Mouse (Mus musculus): ENCODE measurements around the gene Atp2a3. TPM values are rescaled to one million over a fixed set of nuclear protein-coding genes. Genes with fewer than 3 reads are reported as not detected.
A peak's percentile ranks its signal among the peaks of the same experiment; 100 is the strongest.

The Atp2a3 gene
- polyA plus RNA-seq, 1 experiment from 2014 or later = 16.7 TPM

- WGBS = 43% methylated on average over 6 of the region's 6 CpGs
- Histone ChIP-seq H3K4me3 (ENCODE audit: low read depth, low read length) (no peak overlapping the region), H3K27ac (ENCODE audit: low read depth, low read length) (peak overlapping the region; percentile 50; the same call in 1 of the 2 replicates), H3K4me2 (replicated peaks; ENCODE audit: low read depth) (no peak overlapping the region; the same call in 1 of the 2 replicates), H3K27me3 (replicated peaks; ENCODE audit: control insufficient read depth, insufficient read depth, low read length) (no peaks in the 10 kb centered on the region), H3K4me1 (replicated peaks; ENCODE audit: control insufficient read depth, insufficient read depth, low read length) (peaks cover 9% of the 10 kb centered on the region; the same call in 1 of the 2 replicates), H3K9me3 (ENCODE audit: control insufficient read depth) (no peaks in the 10 kb centered on the region), H3K9ac (ENCODE audit: low read depth, low read length) (no peak overlapping the region), H3K36me3 (ENCODE audit: control insufficient read depth, insufficient read depth) (no peaks in the 10 kb centered on the region)
- TF ChIP-seq CTCF (IDR thresholded peaks at IDR 0.05; ENCODE audit: low read depth) = no peak
- no peak for ATAC-seq
These were observed 14.3 kb upstream of the Atp2a3 start for GRCm38 (mm10) chr11:72946560-72947119.

- Histone ChIP-seq H3K4me3 (ENCODE audit: low read depth, low read length) (no peak overlapping the region), H3K9me3 (ENCODE audit: control insufficient read depth) (no peaks in the 10 kb centered on the region), H3K36me3 (ENCODE audit: control insufficient read depth, insufficient read depth) (no peaks in the 10 kb centered on the region), H3K27me3 (replicated peaks; ENCODE audit: control insufficient read depth, insufficient read depth, low read length) (no peaks in the 10 kb centered on the region), H3K9ac (ENCODE audit: low read depth, low read length) (no peak overlapping the region), H3K27ac (ENCODE audit: low read depth, low read length) (no peak overlapping the region), H3K4me2 (replicated peaks; ENCODE audit: low read depth) (no peak overlapping the region), H3K4me1 (replicated peaks; ENCODE audit: control insufficient read depth, insufficient read depth, low read length) (peaks cover 9% of the 10 kb centered on the region; the same call in 1 of the 2 replicates)
- WGBS = 80% methylated on average over 11 of the region's 11 CpGs
- TF ChIP-seq CTCF (IDR thresholded peaks at IDR 0.05; ENCODE audit: low read depth) = no peak
- ATAC-seq = no peak
These were observed 13.1 kb upstream of the Atp2a3 start for GRCm38 (mm10) chr11:72947840-72948239.

GRCm38 (mm10) chr11:72948254-72948653, 12.7 kb upstream of the Atp2a3 start:
- no peak overlapping the region for H3K4me2 ChIP-seq (replicated peaks; ENCODE audit: low read depth)
- peaks cover 12% of the 10 kb centered on the region; the same call in 1 of the 2 replicates for H3K4me1 ChIP-seq (replicated peaks; ENCODE audit: control insufficient read depth, insufficient read depth, low read length)
- H3K36me3 ChIP-seq (ENCODE audit: control insufficient read depth, insufficient read depth) = no peaks in the 10 kb centered on the region
- H3K27me3 ChIP-seq (replicated peaks; ENCODE audit: control insufficient read depth, insufficient read depth, low read length) = no peaks in the 10 kb centered on the region
- no peak overlapping the region for H3K9ac ChIP-seq (ENCODE audit: low read depth, low read length)
- 56% methylated on average over 7 of the region's 7 CpGs for WGBS
- H3K27ac ChIP-seq (ENCODE audit: low read depth, low read length) = no peak overlapping the region
- ATAC-seq = no peak
- no peak for TF ChIP-seq CTCF (IDR thresholded peaks at IDR 0.05; ENCODE audit: low read depth)
- no peak overlapping the region for H3K4me3 ChIP-seq (ENCODE audit: low read depth, low read length)
- H3K9me3 ChIP-seq (ENCODE audit: control insufficient read depth) = no peaks in the 10 kb centered on the region

GRCm38 (mm10) chr11:72951137-72952000, 9.6 kb upstream of the Atp2a3 start:
- Histone ChIP-seq H3K4me1 (replicated peaks; ENCODE audit: control insufficient read depth, insufficient read depth, low read length) (peaks cover 7% of the 10 kb centered on the region; the same call in 1 of the 2 replicates), H3K27ac (ENCODE audit: low read depth, low read length) (0 out of 2 replicates have a peak overlapping the region, but pooled peaks have one; percentile 21), H3K9me3 (ENCODE audit: control insufficient read depth) (no peaks in the 10 kb centered on the region), H3K9ac (ENCODE audit: low read depth, low read length) (no peak overlapping the region), H3K4me3 (ENCODE audit: low read depth, low read length) (no peak overlapping the region), H3K4me2 (replicated peaks; ENCODE audit: low read depth) (no peak overlapping the region), H3K36me3 (ENCODE audit: control insufficient read depth, insufficient read depth) (no peaks in the 10 kb centered on the region), H3K27me3 (replicated peaks; ENCODE audit: control insufficient read depth, insufficient read depth, low read length) (no peaks in the 10 kb centered on the region)
- TF ChIP-seq CTCF (IDR thresholded peaks at IDR 0.05; ENCODE audit: low read depth) = no peak
- peak; percentile 37; the same call in 1 of the 2 replicates for ATAC-seq
- WGBS = 43% methylated on average over 22 of the region's 22 CpGs

GRCm38 (mm10) chr11:72952226-72952625, 8.7 kb upstream of the Atp2a3 start:
- Histone ChIP-seq H3K4me2 (replicated peaks; ENCODE audit: low read depth) (no peak overlapping the region), H3K36me3 (ENCODE audit: control insufficient read depth, insufficient read depth) (no peaks in the 10 kb centered on the region), H3K9me3 (ENCODE audit: control insufficient read depth) (no peaks in the 10 kb centered on the region), H3K27me3 (replicated peaks; ENCODE audit: control insufficient read depth, insufficient read depth, low read length) (no peaks in the 10 kb centered on the region), H3K4me3 (ENCODE audit: low read depth, low read length) (no peak overlapping the region), H3K9ac (ENCODE audit: low read depth, low read length) (no peak overlapping the region), H3K27ac (ENCODE audit: low read depth, low read length) (peak overlapping the region; percentile 21; the same call in 1 of the 2 replicates), H3K4me1 (replicated peaks; ENCODE audit: control insufficient read depth, insufficient read depth, low read length) (0 out of 2 replicates have a peak, but pooled peaks cover 3% of the 10 kb centered on the region)
- TF ChIP-seq CTCF (IDR thresholded peaks at IDR 0.05; ENCODE audit: low read depth) = no peak
- 48% methylated on average over 3 of the region's 3 CpGs for WGBS
- peak; percentile 37; the same call in 1 of the 2 replicates for ATAC-seq

- ATAC-seq = peak; percentile 78
- TF ChIP-seq CTCF (IDR thresholded peaks at IDR 0.05; ENCODE audit: low read depth) = peak; percentile 40
- Histone ChIP-seq H3K36me3 (ENCODE audit: control insufficient read depth, insufficient read depth) (no peaks in the 10 kb centered on the region), H3K9ac (ENCODE audit: low read depth, low read length) (no peak overlapping the region), H3K4me3 (ENCODE audit: low read depth, low read length) (no peak overlapping the region), H3K9me3 (ENCODE audit: control insufficient read depth) (no peaks in the 10 kb centered on the region), H3K4me2 (replicated peaks; ENCODE audit: low read depth) (no peak overlapping the region), H3K27me3 (replicated peaks; ENCODE audit: control insufficient read depth, insufficient read depth, low read length) (no peaks in the 10 kb centered on the region), H3K27ac (ENCODE audit: low read depth, low read length) (peak overlapping the region; percentile 21; the same call in 1 of the 2 replicates), H3K4me1 (replicated peaks; ENCODE audit: control insufficient read depth, insufficient read depth, low read length) (0 out of 2 replicates have a peak, but pooled peaks cover 3% of the 10 kb centered on the region)
- WGBS = 69% methylated on average over 6 of the region's 6 CpGs
These were observed 8.3 kb upstream of the Atp2a3 start for GRCm38 (mm10) chr11:72952697-72953096.
